Mouse (Mus musculus) adrenal gland, postnatal 10 days (tissue): ENCODE measurements at regions not wholly inside any gene's neighbourhood (a gene's known extent, or its start where the extent isn't known, plus 50 kb on each side); places are given as distances from the start of the nearest gene placed in this dataset.
A peak's percentile ranks its signal among the peaks of the same experiment; 100 is the strongest.
"Not testable (repeated sequence)": the region's sequence is repeated elsewhere in the genome, so short reads cannot be mapped to it uniquely, and the experiment has no call there.

Experiments
- DNase-seq: peaks from one replicate; pipeline ENCODE4 v3.0.0; 2021; ENCODE audit warnings: mixed read lengths

DNA sequence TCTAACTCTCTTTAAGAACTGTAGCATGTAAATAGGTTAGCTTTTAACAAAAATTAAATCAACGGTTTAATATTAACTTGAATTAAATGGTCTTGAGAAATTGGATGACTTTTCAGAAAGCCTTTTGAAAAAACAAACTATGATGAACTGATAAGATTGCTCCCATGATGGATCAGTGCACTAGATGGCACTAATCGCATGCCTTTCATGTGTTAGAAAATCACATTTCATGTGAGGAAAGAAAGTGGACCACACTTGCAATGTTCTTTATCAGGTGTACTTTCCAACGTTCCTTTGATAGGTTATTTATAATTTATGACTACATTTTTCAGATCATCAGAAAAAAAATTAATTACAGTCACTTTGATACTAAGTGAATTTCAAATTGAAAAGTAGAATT is 1003.2 kb upstream of the 4930412O13Rik start:
- DNase-seq: no peak

GRCm38 (mm10) chr2:8912417-8912816 is 968.6 kb upstream of the 4930412O13Rik start:
- DNase-seq: no peak

GRCm38 (mm10) chr2:8924856-8925255 is 956.2 kb upstream of the 4930412O13Rik start:
- DNase-seq: peak; percentile 35

DNA sequence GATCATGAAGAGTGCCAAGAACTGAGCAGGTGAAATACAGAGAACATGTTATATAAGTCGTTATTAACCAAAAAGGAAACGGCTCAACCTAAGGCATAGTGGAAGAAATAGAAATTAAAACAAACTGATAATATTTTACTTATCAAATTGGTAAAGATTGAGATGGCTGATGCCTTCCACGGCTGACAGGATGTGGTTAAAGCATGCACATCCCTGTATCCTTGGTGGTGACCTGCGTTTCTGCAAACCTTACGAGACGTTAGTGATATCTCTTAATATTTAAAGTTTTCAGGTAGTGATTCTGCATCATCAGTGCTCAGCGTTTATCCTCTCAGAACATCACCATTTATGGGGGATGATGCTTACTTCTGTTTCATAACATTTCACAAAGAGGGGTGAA is 939.5 kb upstream of the 4930412O13Rik start:
- DNase-seq: no peak

- DNase-seq: no peak
These were observed 922.1 kb upstream of the 4930412O13Rik start for GRCm38 (mm10) chr2:8958938-8959337.

GRCm38 (mm10) chr2:8964952-8965668 is 915.9 kb upstream of the 4930412O13Rik start:
- no peak for DNase-seq

GRCm38 (mm10) chr2:8975635-8976034 is 905.4 kb upstream of the 4930412O13Rik start:
- no peak for DNase-seq

GRCm38 (mm10) chr2:9012326-9012725 is 868.7 kb upstream of the 4930412O13Rik start:
- DNase-seq: no peak

- DNase-seq: no peak
These were observed 848.0 kb upstream of the 4930412O13Rik start for GRCm38 (mm10) chr2:9033079-9033478.

GRCm38 (mm10) chr2:9042355-9042754 is 838.7 kb upstream of the 4930412O13Rik start:
- DNase-seq: not testable (repeated sequence)

- DNase-seq: no peak
These were observed 833.1 kb upstream of the 4930412O13Rik start for GRCm38 (mm10) chr2:9047980-9048379.

GRCm38 (mm10) chr2:9073851-9074250 is 807.2 kb upstream of the 4930412O13Rik start:
- DNase-seq: no peak

DNA sequence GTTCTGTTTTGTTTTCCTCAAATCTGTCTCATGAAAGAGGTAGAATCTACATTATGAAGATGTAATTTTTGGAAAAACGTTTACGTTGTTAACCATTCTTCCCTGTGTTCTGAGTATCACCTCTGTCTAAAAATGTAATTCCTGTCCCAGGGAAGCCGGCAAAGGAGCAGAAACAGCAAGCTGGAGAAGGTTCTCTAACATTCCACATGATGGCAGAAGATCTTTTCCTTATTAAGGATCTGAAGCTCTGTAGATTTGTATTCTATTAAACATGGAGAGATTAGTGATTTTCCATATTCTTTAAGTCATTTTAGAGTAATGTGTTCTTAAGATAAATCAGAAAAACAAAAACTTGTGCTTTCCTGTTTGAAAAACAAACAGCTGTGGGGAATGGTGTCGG is 802.9 kb upstream of the 4930412O13Rik start:
- no peak for DNase-seq

DNA sequence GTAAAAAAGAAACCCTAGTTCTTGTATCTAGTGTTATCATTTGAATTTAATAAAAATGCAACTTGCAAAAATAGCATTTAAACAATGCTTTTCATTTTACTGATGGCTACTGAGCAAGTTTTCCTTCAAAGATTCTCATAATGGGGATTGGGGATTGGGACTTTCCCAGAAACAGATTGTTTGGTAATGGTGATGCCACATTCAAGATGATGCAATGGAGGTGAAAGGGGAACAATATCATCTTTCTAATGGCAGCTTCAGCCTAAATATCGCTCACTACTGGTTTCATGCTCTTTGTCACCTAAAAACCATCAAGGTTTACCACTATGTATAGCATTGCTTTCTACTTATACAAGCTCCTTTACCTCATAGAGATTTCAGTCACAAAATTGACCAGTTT is 799.3 kb upstream of the 4930412O13Rik start:
- no peak for DNase-seq

- no peak for DNase-seq
These were observed 785.7 kb upstream of the 4930412O13Rik start for GRCm38 (mm10) chr2:9095317-9095716.

DNA sequence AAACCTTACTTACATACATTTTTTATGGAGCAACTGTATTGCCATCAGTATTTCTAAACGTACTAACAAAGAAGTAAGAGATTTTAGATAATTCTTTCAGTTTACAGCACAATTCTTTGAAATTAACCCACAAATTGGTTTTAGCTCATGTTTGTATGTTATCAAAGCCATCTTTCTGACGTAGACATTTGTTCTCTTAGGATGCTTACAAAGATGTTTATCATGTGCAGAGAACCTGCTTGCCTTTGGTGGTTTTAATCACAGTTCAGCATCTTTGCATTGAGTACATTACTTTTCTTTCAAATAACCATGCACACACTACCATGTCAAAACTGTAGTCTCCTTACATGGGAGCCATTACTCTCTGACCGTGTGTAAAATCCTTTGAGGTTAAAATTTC is 764.4 kb upstream of the 4930412O13Rik start:
- DNase-seq: no peak

- DNase-seq: no peak
These were observed 763.5 kb upstream of the 4930412O13Rik start for GRCm38 (mm10) chr2:9117523-9117922.

GRCm38 (mm10) chr2:9136963-9137362 is 744.1 kb upstream of the 4930412O13Rik start:
- DNase-seq: no peak

GRCm38 (mm10) chr2:9141411-9141810 is 739.6 kb upstream of the 4930412O13Rik start:
- no peak for DNase-seq

GRCm38 (mm10) chr2:9155604-9156003 is 725.4 kb upstream of the 4930412O13Rik start:
- no peak for DNase-seq

DNA sequence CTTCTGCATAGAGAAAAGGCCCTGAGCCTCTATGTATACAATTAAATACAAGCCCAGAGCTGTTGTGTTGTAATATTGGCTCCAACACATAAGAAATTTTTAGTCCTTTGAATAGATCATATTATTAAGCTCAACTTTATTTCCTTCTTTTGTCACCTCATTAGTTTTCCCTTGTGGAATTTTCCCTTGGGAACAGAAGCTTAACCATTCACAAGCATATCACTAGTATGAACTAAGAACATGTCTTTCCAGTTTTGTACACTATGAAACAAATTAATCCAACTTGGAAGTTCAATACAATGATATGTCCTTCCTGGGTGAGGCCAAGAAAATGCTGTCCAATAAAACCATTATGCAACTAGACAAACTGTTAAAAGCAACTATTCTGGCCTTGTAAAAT is 720.9 kb upstream of the 4930412O13Rik start:
- no peak for DNase-seq

DNA sequence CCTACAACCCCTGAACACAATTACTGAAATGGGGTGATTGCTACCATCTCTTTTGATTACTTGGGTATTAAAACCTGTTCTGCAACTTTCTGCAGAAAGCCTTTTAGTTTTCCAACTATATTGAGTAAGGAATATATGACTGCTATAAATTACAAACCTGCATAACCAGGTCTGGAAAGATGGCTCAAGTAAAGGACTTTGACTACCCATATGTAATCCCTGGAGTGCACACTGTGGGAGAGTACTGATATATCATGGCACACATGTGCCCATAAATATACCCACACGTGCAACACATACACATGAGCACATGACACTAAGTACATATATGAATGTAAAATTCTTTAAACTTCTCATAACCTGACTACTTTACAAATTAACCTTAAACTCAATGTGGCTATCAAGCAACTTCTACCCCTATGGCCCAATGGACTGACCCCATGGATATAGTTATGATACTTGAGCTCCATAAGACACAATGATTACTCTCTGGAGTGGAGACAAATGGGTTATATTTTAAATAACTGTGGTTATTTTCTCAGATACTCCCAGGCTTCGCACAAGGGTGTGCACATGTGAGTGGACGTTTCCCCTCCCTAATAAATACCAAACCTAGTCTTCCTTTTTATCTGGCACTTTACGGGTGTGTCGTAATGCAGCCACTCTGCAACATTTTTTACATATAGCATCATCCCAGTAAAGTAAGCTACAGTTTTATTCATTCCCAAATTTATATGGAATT is 717.1 kb upstream of the 4930412O13Rik start:
- DNase-seq: no peak

DNA sequence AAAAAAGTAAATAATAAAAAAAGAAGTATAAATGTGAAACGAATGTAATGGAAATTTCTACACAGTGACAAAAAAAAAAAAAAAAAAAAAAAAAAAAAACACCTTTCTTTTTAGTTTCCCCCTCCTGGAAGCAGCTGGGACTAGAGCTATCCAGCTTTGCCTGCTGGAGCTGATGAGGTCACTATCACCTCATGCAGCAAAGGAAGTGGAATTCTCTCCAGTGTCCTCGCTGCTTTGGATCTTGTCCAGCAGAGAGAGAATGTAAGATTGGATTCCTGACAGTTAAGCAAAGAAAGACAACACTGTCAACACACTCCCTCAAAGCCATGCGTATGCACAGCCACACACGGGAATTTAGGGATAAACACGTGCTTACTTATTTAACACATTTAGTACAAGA is 698.9 kb upstream of the 4930412O13Rik start:
- no peak for DNase-seq

GRCm38 (mm10) chr2:9184243-9184642 is 696.8 kb upstream of the 4930412O13Rik start:
- no peak for DNase-seq
